Mouse (Mus musculus): ENCODE measurements at regions not wholly inside any gene's neighbourhood (a gene's known extent, or its start where the extent isn't known, plus 50 kb on each side); places are given as distances from the start of the nearest gene placed in this dataset.
A peak's percentile ranks its signal among the peaks of the same experiment; 100 is the strongest.

- Histone ChIP-seq H3K27ac (no peak overlapping the region), H3K9ac (replicated peaks) (no peak overlapping the region), H3K4me3 (replicated peaks) (no peak overlapping the region), H3K4me1 (replicated peaks) (peaks cover 11% of the 10 kb centered on the region), H3K27me3 (no peaks in the 10 kb centered on the region), H3K4me2 (replicated peaks) (no peak overlapping the region), H3K9me3 (no peaks in the 10 kb centered on the region), H3K36me3 (no peaks in the 10 kb centered on the region)
- ATAC-seq, result no peak
- WGBS, result 75% methylated on average over 5 of the region's 5 CpGs
These were observed 55.3 kb downstream of the Tril start for GRCm38 (mm10) chr6:53765302-53765701.

- no peak for ATAC-seq
- Histone ChIP-seq H3K27ac (no peak overlapping the region), H3K36me3 (no peaks in the 10 kb centered on the region), H3K9ac (replicated peaks) (no peak overlapping the region), H3K9me3 (no peaks in the 10 kb centered on the region), H3K4me1 (replicated peaks) (peaks cover 17% of the 10 kb centered on the region), H3K4me2 (replicated peaks) (no peak overlapping the region), H3K27me3 (no peaks in the 10 kb centered on the region), H3K4me3 (replicated peaks) (no peak overlapping the region)
- WGBS, result 91% methylated on average over 9 of the region's 9 CpGs
These were observed 58.0 kb downstream of the Tril start for GRCm38 (mm10) chr6:53762586-53762985.

GRCm38 (mm10) chr6:53760651-53761058 is 60.0 kb downstream of the Tril start:
- Histone ChIP-seq H3K9ac (replicated peaks) (no peak overlapping the region), H3K27ac (peak overlapping the region; percentile 54; the same call in 1 of the 2 replicates), H3K9me3 (no peaks in the 10 kb centered on the region), H3K36me3 (no peaks in the 10 kb centered on the region), H3K27me3 (no peaks in the 10 kb centered on the region), H3K4me3 (replicated peaks) (no peak overlapping the region), H3K4me2 (replicated peaks) (no peak overlapping the region), H3K4me1 (replicated peaks) (peaks cover 17% of the 10 kb centered on the region)
- ATAC-seq, result peak; percentile 45; the same call in 1 of the 2 replicates
- WGBS, result 3% methylated on average over 6 of the region's 6 CpGs

GRCm38 (mm10) chr6:53759686-53760306 is 60.8 kb downstream of the Tril start:
- no peaks in the 10 kb centered on the region for H3K27me3 ChIP-seq
- 52% methylated on average over 3 of the region's 3 CpGs for WGBS
- H3K27ac ChIP-seq, result no peak overlapping the region
- no peaks in the 10 kb centered on the region for H3K9me3 ChIP-seq
- H3K9ac ChIP-seq (replicated peaks), result no peak overlapping the region
- ATAC-seq, result no peak
- H3K4me2 ChIP-seq (replicated peaks), result no peak overlapping the region
- H3K4me3 ChIP-seq (replicated peaks), result no peak overlapping the region
- H3K36me3 ChIP-seq, result no peaks in the 10 kb centered on the region
- H3K4me1 ChIP-seq (replicated peaks), result peaks cover 17% of the 10 kb centered on the region

- Histone ChIP-seq H3K4me3 (replicated peaks) (no peak overlapping the region), H3K4me2 (replicated peaks) (no peak overlapping the region), H3K27me3 (no peaks in the 10 kb centered on the region), H3K4me1 (replicated peaks) (no peaks in the 10 kb centered on the region), H3K9ac (replicated peaks) (no peak overlapping the region), H3K36me3 (no peaks in the 10 kb centered on the region), H3K27ac (no peak overlapping the region), H3K9me3 (no peaks in the 10 kb centered on the region)
- no peak for ATAC-seq
- WGBS, result 90% methylated on average over 3 of the region's 3 CpGs
These were observed 66.3 kb downstream of the Tril start for GRCm38 (mm10) chr6:53754366-53754765.

- H3K4me1 ChIP-seq (replicated peaks), result no peaks in the 10 kb centered on the region
- 89% methylated on average over 6 of the region's 6 CpGs for WGBS
These were observed 70.1 kb downstream of the Tril start for GRCm38 (mm10) chr6:53750539-53750938.

More at GRCm38 (mm10) chr6:53750539-53750938, 70.1 kb downstream of the Tril start:
- ATAC-seq, result no peak
- Histone ChIP-seq H3K9me3 (no peaks in the 10 kb centered on the region), H3K9ac (replicated peaks) (no peak overlapping the region), H3K27me3 (no peaks in the 10 kb centered on the region), H3K4me3 (replicated peaks) (no peak overlapping the region), H3K36me3 (no peaks in the 10 kb centered on the region), H3K27ac (no peak overlapping the region), H3K4me2 (replicated peaks) (no peak overlapping the region)

All from midbrain, embryonic 13.5 days (tissue).